Mouse (Mus musculus) cerebellum, adult 8-10 months (tissue): ENCODE measurements around the gene Lsp1.

Experiments used
- DNase-seq: peaks from one replicate; pipeline ENCODE4 v3.0.0; 2022

The Lsp1 gene

GRCm38 (mm10) chr7:142507453-142507852, 46.8 kb downstream of the Lsp1 start:
- DNase-seq: no peak

DNA sequence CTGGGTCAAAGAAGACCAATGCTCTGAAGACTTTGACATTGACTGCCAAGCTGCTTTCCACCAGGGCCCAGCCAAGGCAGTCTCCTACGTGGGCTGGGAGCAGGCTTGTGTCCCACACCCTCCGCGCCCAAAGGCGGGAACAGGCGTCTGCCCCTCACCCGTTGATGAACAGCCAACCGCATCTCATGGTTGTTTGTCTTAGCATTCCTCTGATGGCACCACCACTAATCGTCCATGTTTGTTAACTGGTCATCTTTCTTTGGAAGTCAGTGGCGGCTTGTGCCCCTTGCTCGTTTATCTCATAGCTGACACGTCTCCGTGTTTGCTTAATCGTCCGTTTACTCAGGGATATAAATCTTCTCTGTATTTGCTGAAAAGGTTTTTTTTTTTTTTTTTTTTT, 48.9 kb downstream of the Lsp1 start:
- DNase-seq: no peak

GRCm38 (mm10) chr7:142510021-142510777, 49.6 kb downstream of the Lsp1 start:
- no peak for DNase-seq

DNA sequence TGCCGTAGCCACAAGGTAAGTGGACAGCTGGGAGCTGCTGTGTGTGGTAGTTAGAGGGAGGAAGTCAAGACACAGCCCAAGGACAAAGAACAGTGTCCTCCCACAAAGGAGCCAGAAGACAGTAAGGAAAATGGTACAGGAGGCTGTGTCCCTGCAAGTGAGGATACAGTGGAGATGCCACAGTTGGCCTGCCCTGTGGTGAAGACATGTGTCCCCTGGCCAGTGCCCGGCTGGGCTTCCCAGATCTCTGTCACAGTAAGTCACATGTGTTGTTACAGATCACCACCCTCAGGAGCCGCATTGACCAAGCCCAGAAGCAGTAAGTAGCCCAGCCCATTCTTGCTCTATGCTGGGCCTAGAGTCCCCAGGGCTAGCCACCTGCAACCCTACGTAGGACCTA, 53.4 kb downstream of the Lsp1 start:
- no peak for DNase-seq

DNA sequence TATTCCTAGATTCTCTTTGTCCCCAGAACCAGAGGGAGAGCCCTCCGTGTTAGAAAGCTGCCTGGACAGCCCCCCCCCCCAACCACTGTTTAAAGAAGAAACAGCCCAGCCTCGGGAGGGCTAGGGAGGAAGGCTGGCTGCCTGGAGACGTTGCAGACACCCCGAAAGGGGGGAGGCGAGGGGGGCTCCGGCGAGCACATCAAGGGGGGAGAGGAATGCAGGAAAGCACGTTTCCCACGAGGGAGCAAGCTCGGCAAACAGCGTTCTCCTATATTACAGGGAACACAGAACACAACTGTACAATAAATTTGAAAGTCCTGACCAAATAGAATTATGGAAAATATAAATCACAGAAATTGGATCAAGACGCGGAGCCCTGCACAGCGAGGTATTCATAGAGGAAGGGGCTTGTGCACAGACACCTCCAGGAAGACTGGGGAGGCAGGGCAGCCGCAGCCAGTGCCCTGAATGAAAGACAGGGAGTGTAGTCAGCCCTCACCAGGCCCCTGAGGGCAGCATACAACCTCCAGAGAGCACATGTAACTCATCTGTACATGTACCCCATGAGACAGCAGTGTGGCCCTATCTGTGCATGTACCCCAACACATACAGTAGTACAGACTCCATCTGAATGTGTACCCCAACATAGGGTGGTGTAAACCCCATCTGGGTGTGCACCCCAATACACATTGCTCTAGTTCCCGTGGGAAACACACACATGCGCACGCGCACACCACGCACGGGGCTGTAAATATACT, 55.8 kb downstream of the Lsp1 start:
- no peak for DNase-seq

DNA sequence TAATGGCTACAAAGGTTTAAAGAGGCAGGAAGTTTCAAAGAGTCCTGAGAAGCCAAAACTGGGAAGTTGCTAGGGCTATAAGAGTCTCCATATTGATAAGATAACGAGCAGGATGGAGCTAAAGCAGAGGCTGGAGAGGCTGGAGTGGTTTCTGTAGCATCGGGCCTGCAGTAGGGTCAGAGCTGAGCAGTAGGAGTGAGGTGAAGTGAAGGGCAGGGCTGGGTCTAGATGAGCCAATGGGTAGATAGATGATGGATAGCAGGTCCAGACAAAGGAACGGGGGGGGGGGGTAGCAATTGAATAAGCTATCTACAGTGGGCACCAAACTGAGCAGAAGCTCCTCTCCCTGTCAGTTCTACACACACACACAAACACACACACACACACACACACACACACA, 56.9 kb downstream of the Lsp1 start:
- no peak for DNase-seq

DNA sequence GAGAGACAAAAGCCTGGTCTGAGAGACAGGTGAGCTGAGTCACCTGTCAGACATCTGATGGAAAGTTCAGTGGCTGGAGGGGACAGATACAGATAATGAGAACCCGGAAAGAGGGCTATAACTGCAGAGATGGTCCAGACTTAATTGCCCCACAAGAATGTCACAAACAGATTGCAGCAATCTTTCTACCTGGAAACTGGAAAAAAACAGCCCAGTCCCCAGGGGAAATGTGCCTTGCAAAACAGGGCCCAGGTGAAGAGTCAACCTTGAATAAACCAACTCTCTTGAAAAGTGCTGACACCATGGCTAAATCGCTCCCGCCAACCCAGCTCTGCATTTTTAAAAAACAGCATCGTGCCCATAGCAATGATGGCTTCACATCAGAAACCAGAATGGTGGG, 59.7 kb downstream of the Lsp1 start:
- DNase-seq: no peak

- no peak for DNase-seq
These were observed 61.7 kb downstream of the Lsp1 start for GRCm38 (mm10) chr7:142522352-142522751.

GRCm38 (mm10) chr7:142523200-142523990, 62.8 kb downstream of the Lsp1 start:
- DNase-seq: no peak

DNA sequence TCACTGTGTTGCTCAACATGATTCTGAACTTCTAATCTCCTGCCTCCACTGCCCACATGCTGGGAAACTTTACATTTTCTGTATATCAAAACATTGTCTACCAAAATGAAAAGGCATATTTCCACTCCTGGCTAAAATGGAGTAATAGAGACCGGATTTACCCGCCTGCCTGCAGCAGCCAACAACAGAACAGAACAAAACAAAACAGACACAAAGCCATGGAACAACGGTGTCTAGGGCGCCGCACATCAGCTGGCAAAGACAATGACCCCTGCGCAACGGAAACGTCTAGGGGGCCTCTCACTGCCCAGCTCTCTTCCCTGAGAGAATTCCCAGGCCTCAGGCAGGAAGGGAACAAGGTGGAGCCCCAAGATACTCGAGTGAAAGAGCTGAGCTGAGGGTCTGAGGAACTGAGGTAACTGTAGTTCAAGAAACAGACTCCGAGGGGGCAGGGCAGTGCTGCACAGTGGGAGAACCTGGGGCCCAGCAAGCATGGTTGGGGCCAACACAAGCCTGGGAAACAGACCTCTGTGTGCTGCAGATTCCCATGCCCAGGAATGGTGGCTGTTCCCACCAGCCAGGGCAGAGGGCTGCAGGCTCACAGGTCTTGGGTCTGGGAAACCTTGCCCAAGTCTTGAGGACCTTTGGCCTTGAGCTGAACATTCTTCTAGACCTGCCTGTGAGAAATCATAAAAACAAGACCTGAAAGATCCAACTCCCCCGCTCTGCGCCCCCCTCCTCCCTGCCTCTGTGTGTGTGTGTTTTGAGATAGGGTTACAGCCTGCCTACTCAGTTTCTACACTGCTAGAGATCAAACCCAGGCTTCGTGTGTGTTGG, 65.0 kb downstream of the Lsp1 start:
- DNase-seq: no peak

GRCm38 (mm10) chr7:142529350-142529749, 68.7 kb downstream of the Lsp1 start:
- no peak for DNase-seq

- no peak for DNase-seq
These were observed 71.4 kb downstream of the Lsp1 start for GRCm38 (mm10) chr7:142531973-142532521.

GRCm38 (mm10) chr7:142532671-142533058, 72.1 kb downstream of the Lsp1 start, which contains the start of gene Mrpl23:
Gene Mrpl23, plus strand, starts transcription at chr7:142532686.
- DNase-seq: no peak

- peak; percentile 89 for DNase-seq
These were observed 72.6 kb downstream of the Lsp1 start for GRCm38 (mm10) chr7:142533059-142533855.

DNA sequence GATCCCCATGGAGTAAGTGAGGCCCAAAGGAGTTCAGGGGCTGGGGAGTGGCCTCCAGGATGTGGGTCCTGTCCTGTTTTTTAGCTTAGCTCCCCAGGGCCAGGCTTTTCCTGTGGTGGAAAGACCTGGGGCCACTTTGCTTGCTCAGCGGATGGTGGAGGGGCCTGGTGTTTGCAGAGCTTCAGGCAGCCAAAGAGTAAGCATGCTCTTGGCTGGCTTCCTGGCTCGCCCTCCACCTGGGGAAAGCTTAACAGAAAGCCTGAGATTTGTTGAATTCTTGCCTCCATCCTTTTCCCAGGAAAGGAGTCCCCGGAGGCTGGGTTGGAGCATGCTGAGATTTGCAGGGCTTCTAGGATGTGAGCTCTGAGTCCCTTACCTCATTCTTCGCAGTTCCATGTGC, 74.5 kb downstream of the Lsp1 start:
- no peak for DNase-seq

DNA sequence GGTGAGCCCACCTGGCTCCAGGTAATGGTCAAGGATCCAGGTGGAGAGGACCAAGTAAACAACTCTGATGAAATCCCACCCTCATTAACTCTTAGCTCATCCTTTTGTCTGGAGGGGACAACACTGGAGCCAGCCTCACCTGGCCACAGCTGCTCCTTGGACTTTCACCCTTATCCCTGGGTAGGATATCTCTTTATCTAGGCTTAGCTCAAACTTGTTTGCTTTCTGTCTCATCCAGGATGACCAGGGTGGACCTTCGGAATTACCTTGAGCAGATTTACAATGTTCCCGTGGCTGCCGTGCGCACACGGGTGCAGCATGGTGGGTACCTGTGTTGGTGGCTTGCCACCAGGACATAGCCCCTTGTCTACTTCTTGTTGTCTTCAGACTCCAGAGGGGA, 75.2 kb downstream of the Lsp1 start:
- DNase-seq: no peak

GRCm38 (mm10) chr7:142537181-142537580, 76.6 kb downstream of the Lsp1 start:
- DNase-seq: no peak

- DNase-seq: peak; percentile 71
These were observed 77.3 kb downstream of the Lsp1 start for GRCm38 (mm10) chr7:142537879-142538278.

- DNase-seq: no peak
These were observed 77.7 kb downstream of the Lsp1 start for GRCm38 (mm10) chr7:142538291-142538690.

GRCm38 (mm10) chr7:142538766-142539165, 78.2 kb downstream of the Lsp1 start:
- no peak for DNase-seq

DNA sequence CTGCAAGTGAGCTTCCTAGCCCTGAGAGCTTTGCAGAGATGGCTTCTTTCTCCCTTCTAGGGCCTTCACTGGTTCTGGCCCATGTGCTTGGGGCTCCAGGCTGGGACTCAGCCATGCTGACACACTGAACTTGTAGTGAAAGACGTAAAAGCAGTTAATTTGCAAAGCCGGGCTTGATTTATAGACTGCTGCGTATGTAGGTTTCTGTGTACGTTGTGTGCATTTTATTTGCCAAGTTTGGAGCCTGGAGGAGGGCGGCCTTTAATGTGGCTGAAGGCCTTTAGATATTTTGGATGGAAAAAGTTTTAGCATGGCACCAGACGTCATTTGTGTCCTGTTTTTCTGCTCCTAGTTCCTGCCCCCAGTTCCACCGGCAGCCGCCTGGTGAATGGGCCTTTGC, 79.2 kb downstream of the Lsp1 start:
- no peak for DNase-seq
